Mouse (Mus musculus): ENCODE results near the gene Cd36.

The Cd36 gene

GRCm38 (mm10) chr5:17858399-17858798, 30.2 kb downstream of the Cd36 start:
- DNase-seq (ENCODE audit: low spot score) = no peak

GRCm38 (mm10) chr5:17857871-17858270, 30.7 kb downstream of the Cd36 start:
- no peak for DNase-seq (ENCODE audit: low spot score)

- no peak for DNase-seq (ENCODE audit: low spot score)
Measured at GRCm38 (mm10) chr5:17857262-17857661, 31.3 kb downstream of the Cd36 start.

- DNase-seq (ENCODE audit: low spot score) = no peak
Measured at GRCm38 (mm10) chr5:17854127-17854923, 34.3 kb downstream of the Cd36 start.

GRCm38 (mm10) chr5:17850582-17850981, 38.0 kb downstream of the Cd36 start:
- no peak for DNase-seq (ENCODE audit: low spot score)

- DNase-seq (ENCODE audit: low spot score) = no peak
Measured at GRCm38 (mm10) chr5:17849582-17849981, 39.0 kb downstream of the Cd36 start.

GRCm38 (mm10) chr5:17848733-17849132, 39.9 kb downstream of the Cd36 start:
- DNase-seq (ENCODE audit: low spot score) = no peak

- no peak for DNase-seq (ENCODE audit: low spot score)
Measured at GRCm38 (mm10) chr5:17848267-17848666, 40.3 kb downstream of the Cd36 start.

GRCm38 (mm10) chr5:17843921-17844320, 44.7 kb downstream of the Cd36 start:
- DNase-seq (ENCODE audit: low spot score) = no peak

GRCm38 (mm10) chr5:17843316-17843715, 45.3 kb downstream of the Cd36 start:
- no peak for DNase-seq (ENCODE audit: low spot score)

GRCm38 (mm10) chr5:17842111-17842729, 46.4 kb downstream of the Cd36 start:
- no peak for DNase-seq (ENCODE audit: low spot score)

- DNase-seq (ENCODE audit: low spot score) = no peak
Measured at GRCm38 (mm10) chr5:17839549-17839948, 49.1 kb downstream of the Cd36 start.

- DNase-seq (ENCODE audit: low spot score) = no peak
Measured at GRCm38 (mm10) chr5:17836408-17836807, 52.2 kb downstream of the Cd36 start.

GRCm38 (mm10) chr5:17835302-17836097, 53.1 kb downstream of the Cd36 start:
- DNase-seq (ENCODE audit: low spot score) = no peak

GRCm38 (mm10) chr5:17833797-17834196, 54.8 kb downstream of the Cd36 start:
- DNase-seq (ENCODE audit: low spot score) = no peak

GRCm38 (mm10) chr5:17830536-17830935, 58.1 kb downstream of the Cd36 start:
- DNase-seq (ENCODE audit: low spot score) = no peak

- no peak for DNase-seq (ENCODE audit: low spot score)
Measured at GRCm38 (mm10) chr5:17828713-17829544, 59.7 kb downstream of the Cd36 start.

- DNase-seq (ENCODE audit: low spot score) = no peak
Measured at GRCm38 (mm10) chr5:17821395-17821794, 67.2 kb downstream of the Cd36 start.

- no peak for DNase-seq (ENCODE audit: low spot score)
Measured at GRCm38 (mm10) chr5:17820239-17820999, 68.2 kb downstream of the Cd36 start.

GRCm38 (mm10) chr5:17816170-17816569, 72.4 kb downstream of the Cd36 start:
- DNase-seq (ENCODE audit: low spot score) = no peak

GRCm38 (mm10) chr5:17810336-17810735, 78.3 kb downstream of the Cd36 start:
- DNase-seq (ENCODE audit: low spot score) = no peak
